11 mouse cellular contexts compared by ENCODE assay signal in genomic region chr9:61081474-61082021, GRCm38 (mm10).
A peak's percentile ranks its signal among the peaks of the same experiment; 100 is the strongest.
DNase-seq lines count a peak whose midpoint lies in the region; ATAC-seq lines count a peak whose summit lies in the region.
"Had no signal": no experiment of that assay in that cellular context is flagged by ENCODE, and none has a peak within 500 bp of the region (broad histone marks: within the 10 kb centered on the region; RNA-seq: fewer than 3 reads in every experiment).

No protein-coding gene starts in this region.

- peak; percentile 76 for DNase-seq in cerebellum, adult 8-10 months
- peak; percentile 29 to 33 for DNase-seq in layer of hippocampus, postnatal 36 days
- DNase-seq in c-Kit-positive CD71-positive TER-119-positive erythroid progenitor cells, embryonic 14.5 days (ENCODE audit: low spot score): no peak
- no peak for DNase-seq in urinary bladder, postnatal 10 days (ENCODE audit: low spot score)
- DNase-seq: gastrocnemius, postnatal 14 days; kidney, adult 9 months had no signal

- 13% methylated on average over 16 of the region's 16 CpGs for WGBS in forebrain, embryonic 13.5 days
- WGBS in neural tube, embryonic 15.5 days: 18% methylated on average over 16 of the region's 16 CpGs
- 74% methylated on average over 16 of the region's 16 CpGs for WGBS in kidney, embryonic 14.5 days

- no peaks in the 10 kb centered on the region for H3K9me3 ChIP-seq in forebrain, embryonic 13.5 days (replicated peaks)
- H3K9me3 ChIP-seq in neural tube, embryonic 15.5 days (replicated peaks): no peaks in the 10 kb centered on the region
- no peaks in the 10 kb centered on the region for H3K9me3 ChIP-seq in kidney, embryonic 14.5 days (ENCODE audit: control insufficient read depth, low read length)

- peaks cover 29% of the 10 kb centered on the region for H3K4me1 ChIP-seq in forebrain, embryonic 13.5 days
- peaks cover 29% of the 10 kb centered on the region for H3K4me1 ChIP-seq in neural tube, embryonic 15.5 days
- 0 out of 2 replicates have a peak, but pooled peaks cover 3% of the 10 kb centered on the region for H3K4me1 ChIP-seq in kidney, embryonic 14.5 days (ENCODE audit: control insufficient read depth, insufficient read depth, low read length)

- no peak overlapping the region for H3K4me3 ChIP-seq in forebrain, embryonic 13.5 days
- H3K4me3 ChIP-seq in neural tube, embryonic 15.5 days (replicated peaks): no peak overlapping the region
- no peak overlapping the region for H3K4me3 ChIP-seq in kidney, embryonic 14.5 days (ENCODE audit: low read length)
- H3K4me3 ChIP-seq: myocyte had no signal

- ATAC-seq in forebrain, embryonic 13.5 days: peak; percentile 75
- ATAC-seq in neural tube, embryonic 15.5 days (ENCODE audit: low FRiP score): peak; percentile 59; the same call in 1 of the 2 replicates
- ATAC-seq in kidney, embryonic 14.5 days (ENCODE audit: low FRiP score, low TSS enrichment): no peak

- H3K4me2 ChIP-seq in forebrain, embryonic 13.5 days: peak overlapping the region; percentile 34
- 0 out of 2 replicates have a peak overlapping the region, but pooled peaks have one; percentile 17 for H3K4me2 ChIP-seq in neural tube, embryonic 15.5 days
- H3K4me2 ChIP-seq in kidney, embryonic 14.5 days (replicated peaks; ENCODE audit: low read depth, low read length): no peak overlapping the region

- no peak overlapping the region; the same call in 1 of the 2 replicates for H3K9ac ChIP-seq in forebrain, embryonic 13.5 days
- H3K9ac ChIP-seq in neural tube, embryonic 15.5 days (replicated peaks): no peak overlapping the region
- no peak overlapping the region for H3K9ac ChIP-seq in kidney, embryonic 14.5 days (ENCODE audit: low read depth, low read length)
- H3K9ac ChIP-seq: liver, embryonic 14.5 days had no signal

- H3K36me3 ChIP-seq in forebrain, embryonic 13.5 days (ENCODE audit: poor library complexity, severe bottlenecking): no peaks in the 10 kb centered on the region
- H3K36me3 ChIP-seq in neural tube, embryonic 15.5 days: no peaks in the 10 kb centered on the region
- H3K36me3 ChIP-seq in kidney, embryonic 14.5 days (ENCODE audit: control insufficient read depth, insufficient read depth, low read length): no peaks in the 10 kb centered on the region

- peak overlapping the region; percentile 75 for H3K27ac ChIP-seq in forebrain, embryonic 13.5 days
- no peak overlapping the region; the same call in 1 of the 2 replicates for H3K27ac ChIP-seq in neural tube, embryonic 15.5 days (replicated peaks)
- no peak overlapping the region for H3K27ac ChIP-seq in kidney, embryonic 14.5 days (ENCODE audit: low read depth, low read length)
- H3K27ac ChIP-seq: liver, embryonic 14.5 days had no signal

- H3K27me3 ChIP-seq in forebrain, embryonic 13.5 days: peaks cover 7% of the 10 kb centered on the region; the same call in 1 of the 2 replicates
- peaks cover 3% of the 10 kb centered on the region; the same call in 1 of the 2 replicates for H3K27me3 ChIP-seq in neural tube, embryonic 15.5 days (replicated peaks)
- H3K27me3 ChIP-seq in kidney, embryonic 14.5 days (ENCODE audit: control insufficient read depth, insufficient read depth, low read length): peaks cover 7% of the 10 kb centered on the region

Comparison
In these comparisons a context has a peak if more than half of its experiments do, and no peak if none do; other contexts are left out.
1. DNase-seq: peak in cerebellum, adult 8-10 months (single experiment) and layer of hippocampus, postnatal 36 days (2 of 2); none in c-Kit-positive CD71-positive TER-119-positive erythroid progenitor cells, embryonic 14.5 days (single experiment) and urinary bladder, postnatal 10 days (single experiment).